Mouse (Mus musculus) erythroblast, embryonic 14.5 days (primary cell): ENCODE measurements around the gene Astn2.

Source experiments
- GATA1 ChIP-seq: IDR thresholded peaks from 2 replicates; pipeline ENCODE4 v1.6.1; 2012; ENCODE audit warnings: low read length, inconsistent platforms, mixed read lengths
- TAL1 ChIP-seq: IDR thresholded peaks from 3 replicates; pipeline ENCODE4 v1.6.1; 2012; ENCODE audit warnings: low read length, inconsistent platforms, mixed read lengths

- TF ChIP-seq GATA1 (no peak), TAL1 (no peak)
These were observed 720.0 kb downstream of the Astn2 start for GRCm38 (mm10) chr4:65684401-65684800.
